ENCODE assay signal across 8 mouse cellular contexts in the genomic region with DNA sequence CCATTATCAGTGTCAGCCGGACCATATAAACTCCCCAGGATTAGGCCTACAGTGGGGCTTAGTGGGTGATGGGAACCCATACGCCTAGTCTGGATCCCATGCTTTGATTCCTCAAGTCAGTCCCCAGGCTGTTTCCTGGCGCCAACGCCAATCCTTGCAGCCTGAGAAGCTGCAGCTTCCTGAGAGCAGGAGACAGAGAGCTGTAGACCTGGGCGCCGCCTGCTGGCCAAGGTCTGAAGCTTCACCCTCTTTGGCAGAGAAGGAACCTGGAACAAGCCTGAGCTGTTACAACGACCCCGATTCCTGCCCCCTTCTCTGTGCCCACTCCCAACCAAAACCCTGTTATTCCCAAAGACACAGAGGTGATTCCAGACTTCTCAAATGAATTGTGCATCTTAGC. TPM values are rescaled to one million over a fixed set of nuclear protein-coding genes. Genes with fewer than 3 reads are reported as not detected.
DNase-seq lines count a peak whose midpoint lies in the region; ATAC-seq and TF ChIP-seq lines count a peak whose summit lies in the region.

No protein-coding gene starts in this region.

- 0 out of 2 replicates have a peak, but pooled peaks have one; percentile 18 for ATAC-seq in limb, embryonic 13.5 days (ENCODE audit: low FRiP score, low read depth)
- peak; percentile 35; the same call in 1 of the 2 replicates for ATAC-seq in neural tube, embryonic 14.5 days (ENCODE audit: low read depth)

- H3K36me3 ChIP-seq in limb, embryonic 13.5 days: no peaks in the 10 kb centered on the region
- H3K36me3 ChIP-seq in neural tube, embryonic 14.5 days (ENCODE audit: control insufficient read depth, insufficient read depth, low read length): no peaks in the 10 kb centered on the region
- H3K36me3 ChIP-seq in thymus, adult 2 months (ENCODE audit: control insufficient read depth, insufficient read depth, low read length): no peaks in the 10 kb centered on the region

- peak; percentile 21 to 65 for DNase-seq in spleen, adult 18-20 months
- no peak for DNase-seq in spleen, adult 12 weeks (ENCODE audit: low spot score)
- DNase-seq in cerebellum, adult 9-11 months: peak; percentile 48
- DNase-seq in frontal cortex, postnatal 25 days (ENCODE audit: low spot score in 2 of 2): peak; percentile 51 to 57
- peak; percentile 75 for DNase-seq in induced T-regulatory cell, adult 2 months (ENCODE audit: low read depth)
- peak; percentile 71 for DNase-seq in thymus, adult 2 months

- no peaks in the 10 kb centered on the region for H3K9me3 ChIP-seq in limb, embryonic 13.5 days
- no peaks in the 10 kb centered on the region for H3K9me3 ChIP-seq in neural tube, embryonic 14.5 days (ENCODE audit: control insufficient read depth, low read length)

- H3K27me3 ChIP-seq in limb, embryonic 13.5 days: no peaks in the 10 kb centered on the region; the same call in 1 of the 2 replicates
- no peaks in the 10 kb centered on the region for H3K27me3 ChIP-seq in neural tube, embryonic 14.5 days (ENCODE audit: control insufficient read depth, insufficient read depth, low read length)
- H3K27me3 ChIP-seq in thymus, adult 2 months (ENCODE audit: control insufficient read depth, insufficient read depth, low read length): no peaks in the 10 kb centered on the region; the same call in 1 of the 2 replicates

- no peak overlapping the region for H3K9ac ChIP-seq in limb, embryonic 13.5 days
- H3K9ac ChIP-seq in neural tube, embryonic 14.5 days (replicated peaks; ENCODE audit: low read depth, low read length): no peak overlapping the region

- peak; percentile 87 for TF ChIP-seq CTCF in thymus, adult 2 months (IDR thresholded peaks at IDR 0.05; ENCODE audit: borderline replicate concordance, control insufficient read depth, extremely low read depth, insufficient read depth, low read length, poor library complexity)

- TF ChIP-seq POLR2A in thymus, adult 2 months (IDR thresholded peaks at IDR 0.05; ENCODE audit: control insufficient read depth, extremely low read depth, insufficient read depth, low read length, poor library complexity): no peak

- H3K4me3 ChIP-seq in limb, embryonic 13.5 days: no peak overlapping the region
- no peak overlapping the region for H3K4me3 ChIP-seq in neural tube, embryonic 14.5 days (ENCODE audit: low read depth, low read length)
- H3K4me3 ChIP-seq in thymus, adult 2 months (ENCODE audit: control insufficient read depth, insufficient read depth, low read length): no peak overlapping the region

- H3K4me1 ChIP-seq in limb, embryonic 13.5 days: peaks cover 39% of the 10 kb centered on the region
- 0 out of 2 replicates have a peak, but pooled peaks cover 2% of the 10 kb centered on the region for H3K4me1 ChIP-seq in neural tube, embryonic 14.5 days (ENCODE audit: control insufficient read depth, insufficient read depth, low read length)
- peaks cover 4% of the 10 kb centered on the region for H3K4me1 ChIP-seq in thymus, adult 2 months (replicated peaks; ENCODE audit: control insufficient read depth, insufficient read depth, low read length)

- no peak overlapping the region for H3K27ac ChIP-seq in limb, embryonic 13.5 days
- H3K27ac ChIP-seq in neural tube, embryonic 14.5 days (ENCODE audit: low read depth, low read length): no peak overlapping the region
- H3K27ac ChIP-seq in thymus, adult 2 months (ENCODE audit: control insufficient read depth, insufficient read depth, low read length): no peak overlapping the region

- no peak overlapping the region for H3K4me2 ChIP-seq in limb, embryonic 13.5 days (replicated peaks)
- H3K4me2 ChIP-seq in neural tube, embryonic 14.5 days (ENCODE audit: low read depth, low read length): no peak overlapping the region

- WGBS in limb, embryonic 13.5 days: 14% methylated on average over 8 of the region's 8 CpGs
- WGBS in neural tube, embryonic 14.5 days: 20% methylated on average over 8 of the region's 8 CpGs
- 15% methylated on average over 8 of the region's 8 CpGs for WGBS in thymus, adult 2 months

RNA-seq across cellular contexts. Expression of a gene that starts 3.6 kb away (rescaled TPM):
- polyA plus RNA-seq in limb, embryonic 13.5 days (2015; fragmentation: Nextera tagmentation; extraction: Ambion mirVana): 1.4 and 1.5 TPM in 2 replicates
- 0.31 and 0.63 TPM in 2 replicates for polyA plus RNA-seq in neural tube, embryonic 14.5 days (2014; fragmentation: Nextera tagmentation; extraction: Ambion mirVana)
- polyA plus RNA-seq in thymus, adult 2 months (2012; rRNA removed): 6.1 and 8.0 TPM in 2 replicates

RNA-seq across cellular contexts. Expression of a gene that starts 9.1 kb away (rescaled TPM):
- 1,335 and 1,388 TPM in 2 replicates for polyA plus RNA-seq in limb, embryonic 13.5 days (2015; fragmentation: Nextera tagmentation; extraction: Ambion mirVana)
- polyA plus RNA-seq in neural tube, embryonic 14.5 days (2014; fragmentation: Nextera tagmentation; extraction: Ambion mirVana): 252 and 338 TPM in 2 replicates
- 10.3 and 10.4 TPM in 2 replicates for polyA plus RNA-seq in thymus, adult 2 months (2012; rRNA removed)

RNA-seq across cellular contexts. Expression of a gene that starts 33.0 kb away (rescaled TPM):
- polyA plus RNA-seq in limb, embryonic 13.5 days (2015; fragmentation: Nextera tagmentation; extraction: Ambion mirVana): 20.4 and 23.2 TPM in 2 replicates
- not detected in 2 replicates for polyA plus RNA-seq in neural tube, embryonic 14.5 days (2014; fragmentation: Nextera tagmentation; extraction: Ambion mirVana)
- 0.39 TPM in 1 of 2 replicates, not detected in the other for polyA plus RNA-seq in thymus, adult 2 months (2012; rRNA removed)

Comparison
In these comparisons a context has a peak if more than half of its experiments do, and no peak if none do; other contexts are left out.
1. RNA of a gene that starts 9.1 kb away (polyA plus RNA-seq): 1,335 to 1,388 TPM in limb, embryonic 13.5 days and 252 to 338 TPM in neural tube, embryonic 14.5 days; 10.3 to 10.4 TPM in thymus, adult 2 months; every median in the first group is over 10 times any median in the second.
2. RNA of a gene that starts 33.0 kb away (polyA plus RNA-seq): 20.4 to 23.2 TPM in limb, embryonic 13.5 days; 0.39 TPM in thymus, adult 2 months and not detected in neural tube, embryonic 14.5 days; every median in the first group is over 10 times any median in the second.